Mouse (Mus musculus): ENCODE results near the gene Tmem269.

- TF ChIP-seq CTCF (IDR thresholded peaks at IDR 0.05; ENCODE audit: low read depth) (no peak), EP300 (optimal IDR thresholded peaks at IDR 0.05) (no peak)
Observed at GRCm38 (mm10) chr4:119254012-119254618, 36.1 kb upstream of the Tmem269 start.
